Mouse (Mus musculus) embryonic facial prominence, embryonic 15.5 days (tissue): ENCODE data around the gene Fcgbp. TPM values are rescaled to one million over a fixed set of nuclear protein-coding genes. Genes with fewer than 3 reads are reported as not detected.
"Not testable (repeated sequence)": the region's sequence is repeated elsewhere in the genome, so short reads cannot be mapped to it uniquely, and the experiment has no call there.

Experiments
- ATAC-seq: fragments of 200-750 bp; cut with Nextera tagmentation; 2 replicates; pipeline ENCODE4 v1.8.0; 2017; ENCODE audit warnings: low read depth, moderate TSS enrichment; ENCODE audit not compliant: insufficient number of reproducible peaks, low FRiP score, low TSS enrichment
- H3K27ac ChIP-seq: fragments of 300-500 bp; sonication (generic); replicated peaks from 2 replicates; pipeline ENCODE4 v1.5.1; 2015; ENCODE audit warnings: mild to moderate bottlenecking, inconsistent platforms
- H3K27me3 ChIP-seq: fragments of 300-500 bp; sonication (generic); 2 replicates; pipeline ENCODE4 v1.6.1; 2015; ENCODE audit warnings: inconsistent platforms
- H3K36me3 ChIP-seq: fragments of 300-500 bp; sonication (generic); 2 replicates; pipeline ENCODE4 v1.6.1; 2015; ENCODE audit warnings: mild to moderate bottlenecking, inconsistent platforms
- H3K4me1 ChIP-seq: fragments of 300-500 bp; sonication (generic); 2 replicates; pipeline ENCODE4 v1.6.1; 2015; ENCODE audit warnings: inconsistent platforms
- H3K4me2 ChIP-seq: fragments of 300-500 bp; sonication (generic); replicated peaks from 2 replicates; pipeline ENCODE4 v1.6.1; 2015; ENCODE audit warnings: mild to moderate bottlenecking, inconsistent platforms
- H3K4me3 ChIP-seq: fragments of 300-500 bp; sonication (generic); replicated peaks from 2 replicates; pipeline ENCODE4 v1.5.1; 2015; ENCODE audit warnings: mild to moderate bottlenecking, inconsistent platforms
- H3K9ac ChIP-seq: fragments of 300-500 bp; sonication (generic); 2 replicates; pipeline ENCODE4 v1.6.1; 2015; ENCODE audit warnings: inconsistent platforms
- H3K9me3 ChIP-seq: fragments of 300-500 bp; sonication (generic); replicated peaks from 2 replicates; pipeline ENCODE4 v1.6.1; 2016; ENCODE audit warnings: inconsistent platforms
- WGBS: fragments of 180-500 bp; shearing (Covaris S2); methylation state at CpG from one replicate; pipeline ENCODE4 v1.1.7; 2015; 5-methylcytosine and 5-hydroxymethylcytosine counted together
- polyA plus RNA-seq: library from polyadenylated mRNA; unstranded; fragments of >200 nt; fragmentation: Nextera tagmentation; extraction: Ambion mirVana; gene quantifications from 2 replicates; pipeline ENCODE4 v1.2.1, GENCODE M21; 2015

Fcgbp gene
- polyA plus RNA-seq, 1 experiment from 2014 or later, result 0.69 TPM

- no peaks in the 10 kb centered on the region for H3K27me3 ChIP-seq
- ATAC-seq, result no peak
- H3K27ac ChIP-seq, result no peak overlapping the region
- H3K36me3 ChIP-seq, result no peaks in the 10 kb centered on the region
- 0 out of 2 replicates have a peak, but pooled peaks cover 8% of the 10 kb centered on the region for H3K4me1 ChIP-seq
- no peak overlapping the region for H3K4me3 ChIP-seq
- H3K4me2 ChIP-seq, result no peak overlapping the region
- H3K9ac ChIP-seq, result no peak overlapping the region
- no peaks in the 10 kb centered on the region for H3K9me3 ChIP-seq
- 10% methylated on average over 11 of the region's 11 CpGs for WGBS
Observed at GRCm38 (mm10) chr7:28093541-28093940, 22.5 kb downstream of the Fcgbp start.

GRCm38 (mm10) chr7:28099101-28099500, 28.1 kb downstream of the Fcgbp start:
- no peak overlapping the region for H3K4me3 ChIP-seq
- no peak for ATAC-seq
- 94% methylated on average over 16 of the region's 16 CpGs for WGBS

GRCm38 (mm10) chr7:28100596-28101590, 29.9 kb downstream of the Fcgbp start:
- Histone ChIP-seq H3K4me3 (no peak overlapping the region), H3K4me1 (peaks cover 4% of the 10 kb centered on the region; the same call in 1 of the 2 replicates), H3K4me2 (no peak overlapping the region), H3K9me3 (peaks cover 10% of the 10 kb centered on the region; the same call in 1 of the 2 replicates), H3K9ac (no peak overlapping the region), H3K27ac (no peak overlapping the region), H3K27me3 (no peaks in the 10 kb centered on the region), H3K36me3 (no peaks in the 10 kb centered on the region)
- no peak for ATAC-seq
- 64% methylated on average over 17 of the region's 17 CpGs for WGBS

More at GRCm38 (mm10) chr7:28099101-28099500, 28.1 kb downstream of the Fcgbp start:
- no peaks in the 10 kb centered on the region for H3K27me3 ChIP-seq
- H3K27ac ChIP-seq, result no peak overlapping the region
- H3K9ac ChIP-seq, result no peak overlapping the region
- no peaks in the 10 kb centered on the region for H3K36me3 ChIP-seq
- peaks cover 10% of the 10 kb centered on the region; the same call in 1 of the 2 replicates for H3K9me3 ChIP-seq
- H3K4me1 ChIP-seq, result 0 out of 2 replicates have a peak, but pooled peaks cover under 1% of the 10 kb centered on the region
- H3K4me2 ChIP-seq, result no peak overlapping the region

- H3K4me1 ChIP-seq, H3K4me3 ChIP-seq, H3K36me3 ChIP-seq, H3K27ac ChIP-seq, H3K27me3 ChIP-seq, ATAC-seq, H3K9ac ChIP-seq, H3K4me2 ChIP-seq: not testable (repeated sequence)
- peaks cover 10% of the 10 kb centered on the region; the same call in 1 of the 2 replicates for H3K9me3 ChIP-seq
- WGBS, result 44% methylated on average over 5 of the region's 5 CpGs
Observed at GRCm38 (mm10) chr7:28102936-28103335, 31.9 kb downstream of the Fcgbp start.

- no peak overlapping the region for H3K27ac ChIP-seq
- peak overlapping the region; percentile 51 for H3K4me2 ChIP-seq
- ATAC-seq, result peak; percentile 27; the same call in 1 of the 2 replicates
- H3K4me1 ChIP-seq, result peaks cover 4% of the 10 kb centered on the region; the same call in 1 of the 2 replicates
- no peaks in the 10 kb centered on the region for H3K27me3 ChIP-seq
- 0 out of 2 replicates have a peak, but pooled peaks cover 3% of the 10 kb centered on the region for H3K9me3 ChIP-seq
- no peak overlapping the region for H3K9ac ChIP-seq
- 8% methylated on average over 23 of the region's 23 CpGs for WGBS
- H3K4me3 ChIP-seq, result peak overlapping the region; percentile 27
- no peaks in the 10 kb centered on the region for H3K36me3 ChIP-seq
Observed at GRCm38 (mm10) chr7:28104670-28105069, 33.6 kb downstream of the Fcgbp start.

- Histone ChIP-seq H3K9me3 (no peaks in the 10 kb centered on the region), H3K27me3 (no peaks in the 10 kb centered on the region), H3K4me1 (peaks cover 4% of the 10 kb centered on the region; the same call in 1 of the 2 replicates), H3K4me2 (no peak overlapping the region), H3K27ac (no peak overlapping the region), H3K4me3 (no peak overlapping the region), H3K36me3 (no peaks in the 10 kb centered on the region), H3K9ac (no peak overlapping the region)
- 91% methylated on average over 11 of the region's 11 CpGs for WGBS
- no peak for ATAC-seq
Observed at GRCm38 (mm10) chr7:28106241-28106640, 35.2 kb downstream of the Fcgbp start.

GRCm38 (mm10) chr7:28114648-28115047, 43.6 kb downstream of the Fcgbp start:
- H3K9ac ChIP-seq, result no peak overlapping the region
- H3K27me3 ChIP-seq, result no peaks in the 10 kb centered on the region
- H3K36me3 ChIP-seq, result no peaks in the 10 kb centered on the region
- no peak for ATAC-seq
- no peak overlapping the region for H3K4me3 ChIP-seq
- H3K27ac ChIP-seq, result no peak overlapping the region
- no peaks in the 10 kb centered on the region for H3K4me1 ChIP-seq
- WGBS, result 73% methylated on average over 2 of the region's 2 CpGs
- no peaks in the 10 kb centered on the region for H3K9me3 ChIP-seq
- H3K4me2 ChIP-seq, result no peak overlapping the region

- Histone ChIP-seq H3K27ac (no peak within 1 kb of the TSS), H3K9ac (no peak within 1 kb of the TSS), H3K27me3 (no peaks in the 10 kb centered on the region), H3K36me3 (no peaks in the 10 kb centered on the region), H3K4me3 (no peak within 1 kb of the TSS), H3K4me1 (no peaks in the 10 kb centered on the region), H3K9me3 (no peaks in the 10 kb centered on the region), H3K4me2 (no peak within 1 kb of the TSS)
- WGBS, result 82% methylated on average over 5 of the region's 5 CpGs
- ATAC-seq, result no peak
Observed at GRCm38 (mm10) chr7:28129166-28129565, 58.1 kb downstream of the Fcgbp start, which contains the start of gene 9530053A07Rik. 9530053A07Rik (plus strand) TSS chr7:28129466.

- H3K9ac ChIP-seq, result no peak overlapping the region
- ATAC-seq, result no peak
Observed at GRCm38 (mm10) chr7:28137613-28138012, 66.6 kb downstream of the Fcgbp start.

GRCm38 (mm10) chr7:28148263-28148662, 77.2 kb downstream of the Fcgbp start:
- Histone ChIP-seq H3K9me3 (no peaks in the 10 kb centered on the region), H3K9ac (no peak overlapping the region), H3K4me1 (no peaks in the 10 kb centered on the region), H3K4me2 (no peak overlapping the region), H3K27ac (no peak overlapping the region), H3K36me3 (no peaks in the 10 kb centered on the region), H3K27me3 (peaks cover 3% of the 10 kb centered on the region; the same call in 1 of the 2 replicates), H3K4me3 (no peak overlapping the region)
- WGBS, result 23% methylated on average over 3 of the region's 3 CpGs
- ATAC-seq, result no peak

More at GRCm38 (mm10) chr7:28137613-28138012, 66.6 kb downstream of the Fcgbp start:
- no peaks in the 10 kb centered on the region for H3K4me1 ChIP-seq
- H3K36me3 ChIP-seq, result no peaks in the 10 kb centered on the region
- WGBS, result 60% methylated on average over 5 of the region's 5 CpGs
- no peaks in the 10 kb centered on the region for H3K27me3 ChIP-seq
- no peak overlapping the region for H3K4me3 ChIP-seq
- H3K4me2 ChIP-seq, result no peak overlapping the region
- H3K9me3 ChIP-seq, result no peaks in the 10 kb centered on the region
- no peak overlapping the region for H3K27ac ChIP-seq

GRCm38 (mm10) chr7:28149841-28150240, 78.8 kb downstream of the Fcgbp start:
- H3K4me2 ChIP-seq, result no peak overlapping the region
- no peaks in the 10 kb centered on the region for H3K36me3 ChIP-seq
- 95% methylated on average over 1 of the region's 1 CpGs for WGBS
- H3K4me1 ChIP-seq, result no peaks in the 10 kb centered on the region
- H3K4me3 ChIP-seq, result no peak overlapping the region
- no peak for ATAC-seq
- H3K27ac ChIP-seq, result no peak overlapping the region
- H3K9ac ChIP-seq, result no peak overlapping the region
- H3K27me3 ChIP-seq, result peaks cover 3% of the 10 kb centered on the region; the same call in 1 of the 2 replicates
- H3K9me3 ChIP-seq, result no peaks in the 10 kb centered on the region
